Mouse (Mus musculus): ENCODE measurements around the gene Ephb3.

DNA sequence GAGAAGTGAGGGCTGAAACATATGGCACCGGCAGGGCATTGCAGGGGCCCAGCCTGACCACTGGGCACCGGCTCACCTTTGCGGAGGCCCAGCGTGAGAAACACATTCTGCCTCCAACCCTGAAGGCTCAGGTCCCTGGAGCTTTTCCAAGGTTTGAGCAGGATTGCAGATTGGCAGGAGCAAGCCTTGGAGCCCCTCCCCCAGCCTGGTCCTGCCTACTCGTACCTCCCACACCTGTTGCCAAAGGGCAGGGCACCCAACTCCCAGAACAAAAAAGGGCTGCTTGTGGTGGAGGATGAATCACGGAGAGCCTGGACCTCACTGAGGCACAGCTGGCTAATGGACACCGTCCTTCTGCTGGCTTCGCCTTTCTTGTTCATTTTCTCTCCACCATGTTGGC is 30.6 kb downstream of the Ephb3 start:
- TF ChIP-seq POLR2A (IDR thresholded peaks at IDR 0.05; ENCODE audit: control insufficient read depth, low read depth, low read length), result no peak
- no peak for TF ChIP-seq CTCF (IDR thresholded peaks at IDR 0.05; ENCODE audit: control insufficient read depth, insufficient read depth, insufficient replicate concordance, low read depth, low read length)

Measured in testis, adult 2 months (tissue).